Mouse (Mus musculus) bone marrow, adult 2 months (tissue): ENCODE measurements around the gene Sorcs1.

Experiments
- CTCF ChIP-seq: fragments of 200-500 bp; IDR thresholded peaks from 2 replicates; pipeline ENCODE4 v1.5.1; 2011; ENCODE audit warnings: low read length, control low read depth; ENCODE audit not compliant: control insufficient read depth, insufficient read depth
- POLR2A ChIP-seq: fragments of 200-500 bp; IDR thresholded peaks from 2 replicates; pipeline ENCODE4 v1.6.1; 2011; ENCODE audit warnings: low read depth, mild to moderate bottlenecking, control low read depth, low read length, borderline replicate concordance; ENCODE audit not compliant: control insufficient read depth

DNA sequence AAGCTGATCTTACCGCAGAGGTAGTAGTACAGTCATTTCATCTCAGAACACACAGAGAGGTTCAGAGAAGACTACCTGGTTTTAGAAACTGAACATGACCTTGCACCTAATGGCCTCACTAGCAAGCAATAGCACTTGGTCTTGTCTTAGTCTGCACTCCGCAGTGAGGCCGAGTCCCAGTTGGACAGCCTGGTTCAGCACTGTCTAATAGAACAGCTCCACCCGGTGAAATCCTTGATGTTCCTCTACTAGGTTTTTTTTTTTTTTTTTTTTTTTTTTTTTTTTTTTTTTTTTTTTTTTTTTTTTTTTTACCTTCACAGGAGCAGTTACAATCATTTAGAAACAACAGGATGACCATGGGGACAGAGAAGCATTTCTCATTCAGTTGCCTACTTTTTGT, 19.3 kb downstream of the Sorcs1 start:
- no peak for TF ChIP-seq CTCF
- no peak for TF ChIP-seq POLR2A
